Mouse (Mus musculus) thymus, adult 2 months (tissue): ENCODE data around the gene Mbtps2.

Experiments
- CTCF ChIP-seq: fragments of 200-500 bp; IDR thresholded peaks from 2 replicates; pipeline ENCODE4 v1.5.1; 2012; ENCODE audit warnings: mild to moderate bottlenecking, control low read depth, low read length, moderate library complexity, borderline replicate concordance; ENCODE audit not compliant: control insufficient read depth, poor library complexity, insufficient read depth; ENCODE audit errors: extremely low read depth
- POLR2A ChIP-seq: fragments of 200-500 bp; IDR thresholded peaks from 2 replicates; pipeline ENCODE4 v1.6.1; 2012; ENCODE audit warnings: mild to moderate bottlenecking, low read length, control low read depth, moderate library complexity; ENCODE audit not compliant: control insufficient read depth, poor library complexity, insufficient read depth; ENCODE audit errors: extremely low read depth

GRCm38 (mm10) chrX:157500004-157500403 is 98.5 kb downstream of the Mbtps2 start:
- TF ChIP-seq CTCF = no peak
- TF ChIP-seq POLR2A = no peak
